Mouse (Mus musculus) testis, adult 2 months (tissue): ENCODE results near the gene P3h3.

Source experiments
- CTCF ChIP-seq: fragments of 200-500 bp; IDR thresholded peaks from 2 replicates; pipeline ENCODE4 v1.5.1; 2012; ENCODE audit warnings: low read depth, mild to moderate bottlenecking, inconsistent platforms, low read length, moderate library complexity; ENCODE audit not compliant: control insufficient read depth, insufficient read depth, insufficient replicate concordance
- POLR2A ChIP-seq: fragments of 200-500 bp; IDR thresholded peaks from 2 replicates; pipeline ENCODE4 v1.6.1; 2012; ENCODE audit warnings: low read depth, mild to moderate bottlenecking, inconsistent platforms, low read length, moderate library complexity; ENCODE audit not compliant: control insufficient read depth

- TF ChIP-seq CTCF, result no peak
- no peak for TF ChIP-seq POLR2A
Observed at GRCm38 (mm10) chr6:124807366-124807765, 50.2 kb downstream of the P3h3 start.
